Mouse (Mus musculus) heart, adult 11 months (tissue): ENCODE measurements at regions not wholly inside any gene's neighbourhood (a gene's known extent, or its start where the extent isn't known, plus 50 kb on each side); places are given as distances from the start of the nearest gene placed in this dataset.
A peak's percentile ranks its signal among the peaks of the same experiment; 100 is the strongest.

Experiments
- DNase-seq: peaks from one replicate; pipeline ENCODE4 v3.0.0; 2022

DNA sequence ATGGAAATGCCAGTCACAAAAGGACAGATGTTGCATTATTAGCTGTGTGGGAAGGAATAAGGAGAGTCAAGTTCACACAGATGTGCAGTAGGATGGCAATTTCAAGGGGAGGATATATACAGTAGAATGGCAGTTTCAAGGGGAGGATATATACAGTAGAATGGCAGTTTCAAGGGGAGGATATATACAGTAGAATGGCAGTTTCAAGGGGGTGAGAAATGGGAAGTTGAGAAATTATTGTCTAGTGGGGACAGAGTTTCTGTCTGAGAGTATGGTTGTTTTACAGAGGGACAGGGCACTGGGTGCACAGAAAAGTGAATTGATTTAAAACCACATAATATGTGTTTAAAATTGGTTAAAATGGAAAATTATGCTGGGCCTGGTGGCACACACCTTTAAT, 54.8 kb upstream of the Scel start:
- no peak for DNase-seq

DNA sequence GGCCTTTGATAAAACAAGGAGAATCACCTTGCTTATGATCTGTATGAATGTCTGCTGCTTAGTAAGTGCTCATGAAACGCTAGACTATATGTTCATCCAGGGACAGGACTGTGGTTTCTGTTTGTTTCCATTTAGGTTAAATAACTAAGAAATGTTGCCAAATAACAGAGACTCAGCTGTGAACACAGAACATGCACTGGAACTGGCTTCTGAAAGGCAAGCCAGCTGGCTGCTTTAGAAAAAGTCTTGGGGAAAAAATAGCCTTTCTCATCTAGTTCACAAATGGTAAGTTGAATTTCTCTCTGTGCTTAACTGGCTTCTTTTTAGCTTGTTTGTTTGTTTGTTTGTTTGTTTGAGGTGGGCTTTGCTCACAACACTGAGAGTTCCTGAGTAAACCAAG, 57.0 kb upstream of the Scel start:
- DNase-seq = no peak

DNA sequence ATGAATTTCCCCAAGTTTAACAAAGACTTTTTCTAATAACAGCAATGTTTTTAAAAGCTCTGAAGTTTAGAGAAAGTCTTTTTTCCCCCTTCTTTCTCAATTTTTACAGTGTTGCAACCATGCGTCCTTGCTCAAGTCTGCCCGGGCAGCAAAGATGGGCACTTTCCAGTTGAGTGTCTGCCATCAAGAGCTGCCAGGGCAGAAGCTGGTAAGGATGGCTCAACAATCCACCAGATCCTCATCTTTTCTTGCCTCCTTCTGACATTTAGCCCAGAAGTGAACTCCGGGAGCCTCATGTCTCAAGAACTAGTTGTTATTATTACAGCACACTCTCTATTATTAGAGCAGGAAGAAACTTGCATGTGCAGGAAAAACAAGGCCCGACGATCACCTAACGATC, 62.4 kb upstream of the Scel start:
- no peak for DNase-seq

DNA sequence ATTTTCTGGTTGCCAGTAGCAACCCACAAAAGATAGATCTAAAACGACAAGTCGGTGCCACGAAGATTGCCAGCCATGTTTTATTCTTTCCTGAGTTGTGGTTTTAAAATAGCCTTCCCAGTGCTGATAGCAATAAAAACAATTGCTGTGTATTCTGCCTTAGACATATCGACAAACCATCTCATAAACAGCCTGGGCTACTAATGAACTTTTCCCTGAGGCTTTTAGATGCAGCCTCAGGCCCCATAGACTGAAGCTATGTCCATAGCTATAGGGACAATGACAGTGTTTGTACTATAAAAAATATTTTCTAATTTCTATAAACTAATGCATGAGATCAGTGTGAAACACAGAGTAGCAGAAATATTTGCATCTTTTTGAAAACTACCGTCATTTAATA, 63.7 kb upstream of the Scel start:
- no peak for DNase-seq

DNA sequence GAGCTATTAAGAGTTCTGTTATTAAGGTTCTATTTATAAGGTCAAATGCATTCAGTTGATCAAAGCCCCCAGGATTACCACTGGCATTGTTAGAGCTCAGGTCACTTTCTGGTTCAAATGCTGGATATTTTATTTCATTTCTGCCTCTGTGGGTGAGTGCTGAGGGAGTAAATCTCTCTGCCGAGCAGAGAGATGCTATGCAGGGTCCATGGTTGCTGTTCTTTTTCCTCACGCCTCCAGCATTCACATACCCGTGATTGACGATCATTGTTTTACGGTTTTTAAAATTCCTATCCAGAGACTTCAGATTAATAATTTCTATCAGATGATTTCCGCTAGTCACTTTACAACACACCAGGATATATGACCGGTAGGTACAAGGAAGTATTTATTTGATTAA, 64.1 kb upstream of the Scel start:
- DNase-seq = no peak

DNA sequence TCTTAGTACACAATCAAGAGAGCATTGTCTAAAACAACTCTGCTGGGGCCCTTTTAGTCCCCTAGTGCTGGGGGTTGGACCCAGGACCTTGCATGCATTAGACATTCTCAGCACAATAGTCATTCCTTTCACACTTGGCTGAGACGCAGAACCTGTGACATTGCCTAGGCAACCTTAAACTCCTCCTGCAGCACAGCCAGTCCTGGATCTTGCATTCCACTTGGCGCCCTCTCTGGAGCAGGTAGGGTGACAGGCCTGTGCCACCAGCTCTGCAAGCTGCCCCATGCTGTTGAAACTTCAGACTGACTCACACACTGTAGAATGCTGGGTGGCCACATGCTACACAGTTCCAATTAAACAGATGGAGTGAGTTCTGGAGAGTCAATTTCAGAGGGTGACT, 66.5 kb upstream of the Scel start:
- no peak for DNase-seq

DNA sequence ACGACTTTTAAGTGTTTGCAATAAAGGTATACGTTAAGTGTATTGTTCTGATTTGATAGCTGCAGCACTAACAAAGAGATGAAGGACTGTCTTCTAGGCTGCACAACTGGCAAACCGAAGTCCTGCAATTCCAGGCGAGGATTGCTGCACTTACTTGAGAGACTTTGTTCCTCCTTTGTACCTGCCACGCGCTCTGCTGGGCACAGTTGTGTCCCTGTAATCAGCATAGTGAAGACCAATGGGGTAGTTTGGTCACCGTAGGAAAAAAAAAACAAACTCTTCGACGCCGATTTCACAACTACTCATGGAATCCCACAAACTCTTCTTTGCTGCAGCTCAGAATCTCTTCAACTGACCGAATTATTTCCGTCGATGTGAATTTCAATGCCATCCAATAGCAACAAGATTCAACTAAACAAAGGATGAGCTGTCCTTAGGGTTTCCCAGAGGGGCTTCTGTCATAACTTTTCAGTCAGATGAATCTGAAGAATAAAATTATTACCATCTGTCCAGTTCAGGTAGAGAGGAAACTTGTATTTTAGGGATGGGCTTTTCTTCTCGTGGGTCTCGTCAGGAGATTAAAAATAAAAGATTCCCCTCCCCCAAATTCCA, 71.6 kb upstream of the Scel start:
- no peak for DNase-seq

DNA sequence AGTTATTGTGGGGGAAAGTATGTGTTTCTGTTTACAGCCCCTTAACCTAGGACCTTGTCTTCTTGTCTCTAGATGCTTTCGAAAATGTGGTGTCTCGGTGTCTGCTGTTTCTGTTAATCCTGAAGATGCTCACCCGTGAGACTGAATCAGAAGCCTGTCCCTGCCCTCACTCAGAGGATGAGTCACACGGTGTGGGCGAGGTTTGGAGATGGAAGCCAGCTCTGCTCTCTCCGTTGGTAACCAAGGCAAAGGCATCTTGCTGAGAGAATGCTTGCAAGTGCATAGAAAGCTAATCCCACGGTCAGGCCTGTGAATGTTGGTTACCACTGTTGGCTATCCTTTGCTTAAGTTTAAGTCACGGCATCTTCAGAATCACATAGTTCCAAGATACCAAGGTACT, 72.9 kb upstream of the Scel start:
- DNase-seq = no peak

DNA sequence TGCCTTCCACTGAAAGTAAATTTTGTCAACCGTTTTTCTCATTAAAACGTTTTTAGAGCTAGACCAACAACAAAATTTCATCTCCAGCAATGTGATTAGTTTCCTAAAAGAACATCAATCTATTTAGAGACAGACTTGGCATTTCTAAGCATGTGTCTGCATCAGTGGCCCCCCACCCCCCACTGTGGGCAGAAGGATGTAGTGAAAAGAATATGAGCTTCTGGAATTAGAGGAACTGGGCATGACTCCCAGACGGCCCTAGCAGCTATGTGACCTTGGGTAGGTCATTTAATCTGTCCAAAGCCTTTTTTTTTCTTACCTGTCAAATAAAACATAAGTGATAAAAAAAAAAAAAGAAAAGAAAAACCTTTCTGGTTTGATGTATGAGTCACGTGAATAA, 78.9 kb upstream of the Scel start:
- peak; percentile 87 for DNase-seq

DNA sequence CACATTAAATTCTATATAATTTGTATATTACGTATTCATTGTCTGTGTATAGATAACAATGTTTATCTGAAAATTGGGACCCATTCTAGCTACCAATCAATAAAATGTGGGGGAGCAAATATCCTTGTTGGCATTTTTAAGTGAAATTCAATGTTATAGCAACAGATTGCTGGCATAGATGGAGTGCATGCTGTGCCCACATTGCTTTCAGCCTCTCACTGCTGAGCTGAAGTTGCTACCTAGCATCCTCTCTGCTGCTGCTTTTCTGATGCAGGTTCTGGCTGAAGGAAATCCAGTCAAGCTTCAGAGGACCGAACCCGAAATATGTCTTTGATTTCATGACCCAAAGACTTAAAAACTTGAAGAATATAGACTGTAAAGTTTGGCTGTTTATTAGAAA, 80.0 kb upstream of the Scel start:
- DNase-seq = no peak

DNA sequence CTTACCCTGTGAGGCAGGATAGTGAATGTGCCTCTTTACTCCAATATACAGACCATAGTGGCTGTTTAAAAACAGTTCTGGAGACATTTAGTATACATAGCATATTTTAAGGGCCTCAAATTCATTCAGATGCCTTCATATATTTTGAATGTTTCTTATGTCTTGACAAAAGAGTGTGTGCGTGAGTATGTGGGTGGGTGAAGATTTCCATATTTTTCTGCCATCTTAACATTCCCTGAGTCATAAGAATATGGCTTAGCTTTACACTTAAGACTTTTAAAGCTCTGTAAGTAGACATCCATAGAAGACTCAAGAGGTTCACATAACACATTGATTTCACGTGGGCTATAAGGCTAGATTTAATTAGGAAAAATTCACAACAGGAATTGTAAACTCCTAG, 81.3 kb upstream of the Mycbp2 start:
- no peak for DNase-seq

DNA sequence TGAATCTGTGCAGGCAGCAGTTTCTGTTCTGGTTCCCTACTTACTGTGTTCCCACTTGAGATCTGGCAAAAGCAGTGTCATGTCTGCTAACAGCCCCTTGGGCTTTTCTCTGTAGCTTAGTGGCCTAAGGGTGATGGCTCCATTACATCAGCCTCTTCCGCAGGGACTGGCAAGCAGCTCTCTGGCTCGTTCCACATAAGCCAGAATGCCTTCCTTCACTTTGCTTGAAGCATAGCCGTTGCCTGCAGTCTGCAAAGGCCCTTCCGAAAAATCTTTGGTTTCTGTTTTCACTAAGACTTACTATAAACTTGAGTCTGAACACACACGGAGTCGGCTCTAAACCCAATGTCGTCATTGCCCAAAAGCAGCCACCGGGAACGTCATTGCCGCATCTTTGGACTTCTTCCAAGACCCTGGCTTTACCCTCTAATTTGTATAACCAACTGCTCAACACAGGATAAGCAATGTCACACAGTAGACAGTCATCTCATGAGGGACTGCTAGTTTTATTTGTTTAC, 74.8 kb upstream of the Mycbp2 start:
- DNase-seq = peak; percentile 93

DNA sequence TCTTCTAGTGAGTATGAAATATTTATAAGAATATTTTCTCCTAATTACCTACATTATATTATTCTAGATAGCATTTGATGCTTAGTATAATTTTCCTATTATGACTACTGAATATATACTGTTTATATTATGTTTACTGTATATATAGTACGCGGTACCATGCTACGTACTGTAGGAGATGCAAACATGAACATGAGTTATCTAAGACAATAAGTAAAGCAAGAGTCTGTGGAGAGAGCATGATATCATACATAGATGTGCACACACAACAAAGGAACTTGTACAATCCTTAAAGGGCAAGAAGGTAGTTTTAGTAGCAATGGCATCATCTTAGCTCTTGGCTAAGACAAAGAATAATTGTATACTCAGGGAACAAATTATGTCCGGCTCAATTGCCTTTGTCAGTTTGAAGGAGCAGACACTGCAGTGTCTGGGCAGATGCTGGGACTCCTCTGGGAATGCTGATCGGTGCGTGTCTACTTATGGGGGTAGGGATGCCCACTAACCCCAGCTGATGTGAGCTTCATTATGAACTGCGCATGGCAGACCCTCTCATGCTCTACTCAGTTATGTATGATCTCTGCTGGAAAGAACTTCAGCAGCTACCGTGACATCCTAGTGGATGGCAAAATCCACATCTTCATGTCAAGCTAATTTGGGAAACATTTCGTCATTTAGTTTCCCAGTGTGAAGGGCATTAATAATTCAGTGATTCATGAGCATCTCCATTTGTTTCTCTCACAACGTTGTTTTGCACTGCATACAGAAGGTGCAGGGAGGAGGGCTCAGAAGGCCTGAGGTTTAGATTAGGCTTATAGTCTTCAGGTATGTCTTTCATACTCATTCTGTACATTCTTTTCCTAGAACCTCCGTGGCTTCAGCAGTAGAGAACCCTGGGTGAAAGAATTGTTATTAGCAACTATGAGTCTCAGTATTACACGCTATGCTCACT, 70.8 kb upstream of the Mycbp2 start:
- DNase-seq = no peak

DNA sequence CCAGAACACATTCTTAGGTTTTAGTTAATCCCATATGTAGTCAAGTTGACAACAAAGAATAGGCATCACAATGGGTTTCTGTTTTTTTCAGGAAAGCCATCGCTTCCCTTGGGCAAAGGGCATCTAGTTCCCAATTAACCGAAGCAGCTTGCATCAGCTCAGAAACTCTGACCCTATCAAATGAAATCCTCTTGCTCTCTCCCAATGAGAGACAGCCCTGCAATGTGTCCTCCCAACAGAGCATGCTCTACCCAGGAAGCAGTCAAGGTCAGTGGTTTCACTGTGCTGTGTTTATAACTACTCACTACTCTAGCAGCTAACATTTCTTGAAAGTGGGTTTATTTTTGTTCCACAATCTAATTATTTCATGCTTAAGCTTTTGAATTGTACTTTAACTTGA, 58.0 kb upstream of the Mycbp2 start:
- DNase-seq = no peak

DNA sequence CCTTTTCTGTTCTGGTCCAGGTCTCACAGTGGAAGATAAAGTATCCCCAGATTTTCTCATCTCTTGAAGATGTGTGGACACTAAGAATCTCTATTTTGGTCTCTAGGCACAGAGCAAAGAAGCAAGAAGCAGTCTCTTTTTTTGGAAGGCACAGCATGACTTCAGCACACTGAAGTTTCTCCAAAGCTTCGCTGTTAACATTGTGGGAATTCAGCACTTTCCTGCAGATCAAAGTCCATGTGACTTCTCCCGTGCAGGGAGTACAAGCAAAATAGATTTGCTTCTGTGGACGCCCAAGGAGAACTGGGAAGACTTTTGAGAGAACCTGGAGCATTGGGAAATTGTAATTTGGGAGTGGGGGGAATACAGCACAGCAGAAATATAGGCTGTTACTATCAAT, 56.4 kb upstream of the Mycbp2 start:
- no peak for DNase-seq

DNA sequence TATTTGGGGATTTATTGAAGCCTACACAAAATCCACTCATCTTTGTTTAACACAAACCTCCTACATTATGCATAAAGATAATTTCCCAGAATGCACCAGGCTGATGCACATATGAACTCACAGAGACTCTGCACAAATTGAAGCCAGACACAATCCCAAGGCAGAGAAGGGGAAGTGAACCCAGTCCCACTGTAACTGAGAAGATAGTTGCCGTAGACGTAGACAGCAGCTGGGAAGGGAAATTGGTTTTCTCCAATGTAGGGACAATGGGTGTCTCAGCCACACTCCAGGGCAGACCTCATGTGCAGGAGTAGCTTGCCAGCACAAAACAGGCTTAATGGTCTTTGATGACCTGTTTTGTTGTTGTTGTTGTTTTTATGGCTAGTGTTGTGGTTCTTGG, 55.4 kb upstream of the Mycbp2 start:
- no peak for DNase-seq

DNA sequence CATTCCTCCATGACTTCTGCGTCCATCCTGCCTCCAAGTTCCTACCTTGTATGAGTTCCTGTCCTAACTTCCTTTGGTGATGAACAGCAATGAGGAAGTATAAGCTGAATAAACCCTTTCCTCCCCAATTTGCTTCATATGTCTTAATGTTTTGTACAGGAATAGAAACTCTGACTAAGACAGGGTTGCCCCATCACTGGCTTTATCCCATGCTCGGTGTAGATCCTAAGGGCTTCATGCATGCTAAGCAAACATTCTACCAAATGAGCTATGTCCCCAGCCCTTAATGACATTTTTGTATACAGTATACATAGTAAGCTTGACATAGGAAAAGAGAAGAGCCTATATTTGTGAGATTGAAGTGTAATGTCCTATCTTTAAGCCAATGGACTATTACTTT, 54.7 kb upstream of the Mycbp2 start:
- DNase-seq = no peak

DNA sequence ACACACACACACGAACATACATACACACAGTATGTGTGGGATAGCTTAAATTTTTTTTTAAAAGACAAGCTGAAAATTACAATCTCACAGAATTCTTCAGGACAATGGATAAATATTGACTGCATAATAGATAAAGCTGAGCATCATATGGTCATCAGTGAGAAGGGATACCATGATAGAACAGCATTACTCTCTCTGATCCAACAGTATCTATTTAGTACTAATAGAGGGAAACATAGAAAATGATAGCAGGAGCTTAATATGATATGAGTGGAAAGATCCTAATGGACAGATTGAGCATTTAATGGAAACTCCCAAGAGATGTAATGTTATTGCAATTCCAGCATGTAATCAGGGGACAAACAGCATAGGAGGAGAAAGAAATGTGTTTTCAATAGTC, 51.8 kb upstream of the Mycbp2 start:
- DNase-seq = no peak
